Mouse (Mus musculus): ENCODE measurements at regions not wholly inside any gene's neighbourhood (a gene's known extent, or its start where the extent isn't known, plus 50 kb on each side); places are given as distances from the start of the nearest gene placed in this dataset.
A peak's percentile ranks its signal among the peaks of the same experiment; 100 is the strongest.
"Not testable (repeated sequence)": the region's sequence is repeated elsewhere in the genome, so short reads cannot be mapped to it uniquely, and the experiment has no call there.

GRCm38 (mm10) chr10:119115200-119115599 lies 124.7 kb downstream of the Cand1 start:
- H3K36me3 ChIP-seq; H3K4me2 ChIP-seq (replicated peaks); H3K4me1 ChIP-seq (replicated peaks); H3K9ac ChIP-seq; H3K9me3 ChIP-seq; H3K27ac ChIP-seq; H3K27me3 ChIP-seq (replicated peaks); H3K4me3 ChIP-seq (replicated peaks): not testable (repeated sequence)
- ATAC-seq = peak; percentile 37

- no peak overlapping the region for H3K9ac ChIP-seq
- peak; percentile 84 for ATAC-seq
These were observed 125.2 kb downstream of the Cand1 start for GRCm38 (mm10) chr10:119114653-119115052.

GRCm38 (mm10) chr10:119111886-119112285 lies 128.0 kb downstream of the Cand1 start:
- 80% methylated on average over 2 of the region's 2 CpGs for WGBS
- no peak overlapping the region for H3K27ac ChIP-seq
- H3K4me3 ChIP-seq (replicated peaks) = no peak overlapping the region
- no peaks in the 10 kb centered on the region for H3K27me3 ChIP-seq (replicated peaks)
- ATAC-seq = no peak
- no peaks in the 10 kb centered on the region for H3K4me1 ChIP-seq (replicated peaks)
- H3K9me3 ChIP-seq = no peaks in the 10 kb centered on the region
- H3K4me2 ChIP-seq (replicated peaks) = no peak overlapping the region
- H3K36me3 ChIP-seq = no peaks in the 10 kb centered on the region
- H3K9ac ChIP-seq = no peak overlapping the region

More at GRCm38 (mm10) chr10:119114653-119115052, 125.2 kb downstream of the Cand1 start:
- Histone ChIP-seq H3K4me1 (replicated peaks) (no peaks in the 10 kb centered on the region), H3K27ac (no peak overlapping the region), H3K36me3 (no peaks in the 10 kb centered on the region), H3K9me3 (no peaks in the 10 kb centered on the region), H3K4me3 (replicated peaks) (no peak overlapping the region), H3K4me2 (replicated peaks) (no peak overlapping the region; the same call in 1 of the 2 replicates), H3K27me3 (replicated peaks) (no peaks in the 10 kb centered on the region)
- 26% methylated on average over 10 of the region's 10 CpGs for WGBS

GRCm38 (mm10) chr10:119111409-119111808 lies 128.4 kb downstream of the Cand1 start:
- Histone ChIP-seq H3K4me3 (replicated peaks) (no peak overlapping the region), H3K27ac (no peak overlapping the region), H3K9ac (no peak overlapping the region), H3K36me3 (no peaks in the 10 kb centered on the region), H3K4me1 (replicated peaks) (no peaks in the 10 kb centered on the region), H3K4me2 (replicated peaks) (no peak overlapping the region), H3K9me3 (no peaks in the 10 kb centered on the region), H3K27me3 (replicated peaks) (no peaks in the 10 kb centered on the region)
- 71% methylated on average over 3 of the region's 3 CpGs for WGBS
- no peak for ATAC-seq

GRCm38 (mm10) chr10:119110614-119111013 lies 129.2 kb downstream of the Cand1 start:
- Histone ChIP-seq H3K9me3 (no peaks in the 10 kb centered on the region), H3K27me3 (replicated peaks) (no peaks in the 10 kb centered on the region), H3K4me1 (replicated peaks) (0 out of 2 replicates have a peak, but pooled peaks cover under 1% of the 10 kb centered on the region), H3K4me3 (replicated peaks) (no peak overlapping the region), H3K36me3 (no peaks in the 10 kb centered on the region), H3K9ac (no peak overlapping the region), H3K4me2 (replicated peaks) (no peak overlapping the region), H3K27ac (no peak overlapping the region)
- 61% methylated on average over 5 of the region's 5 CpGs for WGBS
- ATAC-seq = no peak

GRCm38 (mm10) chr10:119109207-119109606 lies 130.6 kb downstream of the Cand1 start:
- WGBS = 74% methylated on average over 4 of the region's 4 CpGs
- H3K27ac ChIP-seq = no peak overlapping the region
- peak; percentile 64 for ATAC-seq

GRCm38 (mm10) chr10:119107728-119108127 lies 132.1 kb downstream of the Cand1 start:
- peaks cover 3% of the 10 kb centered on the region; the same call in 1 of the 2 replicates for H3K4me1 ChIP-seq (replicated peaks)
- no peak overlapping the region for H3K4me2 ChIP-seq (replicated peaks)
- no peak overlapping the region for H3K27ac ChIP-seq
- no peak overlapping the region for H3K9ac ChIP-seq
- no peaks in the 10 kb centered on the region for H3K27me3 ChIP-seq (replicated peaks)
- H3K9me3 ChIP-seq = no peaks in the 10 kb centered on the region
- 70% methylated on average over 6 of the region's 6 CpGs for WGBS
- no peaks in the 10 kb centered on the region for H3K36me3 ChIP-seq
- no peak for ATAC-seq
- H3K4me3 ChIP-seq (replicated peaks) = no peak overlapping the region

More at GRCm38 (mm10) chr10:119109207-119109606, 130.6 kb downstream of the Cand1 start:
- no peak overlapping the region for H3K4me3 ChIP-seq (replicated peaks)
- no peaks in the 10 kb centered on the region for H3K27me3 ChIP-seq (replicated peaks)
- peaks cover 3% of the 10 kb centered on the region; the same call in 1 of the 2 replicates for H3K4me1 ChIP-seq (replicated peaks)
- no peak overlapping the region for H3K9ac ChIP-seq
- H3K36me3 ChIP-seq = no peaks in the 10 kb centered on the region
- no peaks in the 10 kb centered on the region for H3K9me3 ChIP-seq
- H3K4me2 ChIP-seq (replicated peaks) = no peak overlapping the region

- Histone ChIP-seq H3K4me1 (replicated peaks) (peaks cover 3% of the 10 kb centered on the region; the same call in 1 of the 2 replicates), H3K9ac (no peak overlapping the region), H3K27me3 (replicated peaks) (no peaks in the 10 kb centered on the region), H3K4me3 (replicated peaks) (no peak overlapping the region), H3K27ac (no peak overlapping the region), H3K36me3 (no peaks in the 10 kb centered on the region), H3K9me3 (no peaks in the 10 kb centered on the region), H3K4me2 (replicated peaks) (no peak overlapping the region)
- 73% methylated on average over 3 of the region's 3 CpGs for WGBS
- ATAC-seq = peak; percentile 46; the same call in 1 of the 2 replicates
These were observed 133.8 kb downstream of the Cand1 start for GRCm38 (mm10) chr10:119106105-119106504.

- H3K4me2 ChIP-seq (replicated peaks) = no peak overlapping the region
- no peaks in the 10 kb centered on the region for H3K9me3 ChIP-seq
- no peak overlapping the region for H3K4me3 ChIP-seq (replicated peaks)
- H3K4me1 ChIP-seq (replicated peaks) = peaks cover 3% of the 10 kb centered on the region; the same call in 1 of the 2 replicates
- H3K27me3 ChIP-seq (replicated peaks) = no peaks in the 10 kb centered on the region
- no peak overlapping the region for H3K27ac ChIP-seq
- H3K36me3 ChIP-seq = no peaks in the 10 kb centered on the region
- 72% methylated on average over 7 of the region's 7 CpGs for WGBS
- H3K9ac ChIP-seq = no peak overlapping the region
- ATAC-seq = no peak
These were observed 134.5 kb downstream of the Cand1 start for GRCm38 (mm10) chr10:119105279-119105881.

- H3K36me3 ChIP-seq = no peaks in the 10 kb centered on the region
- no peak overlapping the region for H3K9ac ChIP-seq
- no peak overlapping the region for H3K4me3 ChIP-seq (replicated peaks)
- H3K4me1 ChIP-seq (replicated peaks) = peaks cover 9% of the 10 kb centered on the region
- H3K9me3 ChIP-seq = no peaks in the 10 kb centered on the region
- no peak overlapping the region for H3K27ac ChIP-seq
- peak; percentile 68 for ATAC-seq
- H3K27me3 ChIP-seq (replicated peaks) = no peaks in the 10 kb centered on the region
- no peak overlapping the region for H3K4me2 ChIP-seq (replicated peaks)
- 27% methylated on average over 7 of the region's 7 CpGs for WGBS
These were observed 139.3 kb downstream of the Cand1 start for GRCm38 (mm10) chr10:119100511-119100910.

GRCm38 (mm10) chr10:119099092-119099792 lies 140.6 kb downstream of the Cand1 start:
- H3K9me3 ChIP-seq = no peaks in the 10 kb centered on the region
- H3K27me3 ChIP-seq (replicated peaks) = no peaks in the 10 kb centered on the region
- no peak overlapping the region for H3K4me3 ChIP-seq (replicated peaks)
- 40% methylated on average over 10 of the region's 10 CpGs for WGBS
- H3K9ac ChIP-seq = no peak overlapping the region
- peaks cover 7% of the 10 kb centered on the region for H3K4me1 ChIP-seq (replicated peaks)
- no peak overlapping the region for H3K27ac ChIP-seq
- no peak overlapping the region for H3K4me2 ChIP-seq (replicated peaks)
- no peaks in the 10 kb centered on the region for H3K36me3 ChIP-seq
- 0 out of 2 replicates have a peak, but pooled peaks have one; percentile 56 for ATAC-seq

- H3K27ac ChIP-seq = no peak overlapping the region
- H3K4me3 ChIP-seq (replicated peaks) = no peak overlapping the region
- no peak overlapping the region for H3K9ac ChIP-seq
- 92% methylated on average over 11 of the region's 11 CpGs for WGBS
- no peaks in the 10 kb centered on the region for H3K36me3 ChIP-seq
- ATAC-seq = no peak
- H3K27me3 ChIP-seq (replicated peaks) = no peaks in the 10 kb centered on the region
- peaks cover 7% of the 10 kb centered on the region for H3K4me1 ChIP-seq (replicated peaks)
- no peaks in the 10 kb centered on the region for H3K9me3 ChIP-seq
- no peak overlapping the region for H3K4me2 ChIP-seq (replicated peaks)
These were observed 145.7 kb downstream of the Cand1 start for GRCm38 (mm10) chr10:119094166-119094565.

GRCm38 (mm10) chr10:119087886-119088285 lies 152.0 kb downstream of the Cand1 start:
- whole genome bisulfite sequencing = 95% methylated on average over 4 of the region's 4 CpGs
- no peak for ATAC-seq
- H3K9ac ChIP-seq = no peak overlapping the region
- H3K27ac ChIP-seq = no peak overlapping the region
- no peaks in the 10 kb centered on the region for H3K9me3 ChIP-seq
- no peaks in the 10 kb centered on the region for H3K27me3 ChIP-seq (replicated peaks)
- no peak overlapping the region for H3K4me3 ChIP-seq (replicated peaks)
- H3K36me3 ChIP-seq = no peaks in the 10 kb centered on the region
- H3K4me1 ChIP-seq (replicated peaks) = no peaks in the 10 kb centered on the region
- H3K4me2 ChIP-seq (replicated peaks) = no peak overlapping the region
